Mouse (Mus musculus) heart, postnatal 0 days (tissue): ENCODE results near the gene Hoxa11. TPM values are rescaled to one million over a fixed set of nuclear protein-coding genes. Genes with fewer than 3 reads are reported as not detected.

ENCODE experiments used
- ATAC-seq: fragments of 200-750 bp; cut with Nextera tagmentation; 2 replicates; pipeline ENCODE4 v1.8.0; 2017; ENCODE audit warnings: low read depth, moderate number of reproducible peaks, moderate library complexity; ENCODE audit not compliant: insufficient read depth
- DNase-seq: peaks from one replicate; pipeline ENCODE4 v3.0.0-alpha.2; 2016; ENCODE audit warnings: low spot score
- H3K27ac ChIP-seq: fragments of 300-500 bp; sonication (generic); 2 replicates; pipeline ENCODE4 v1.5.1; 2014; ENCODE audit warnings: low read depth, mild to moderate bottlenecking
- H3K27me3 ChIP-seq: fragments of 300-500 bp; sonication (generic); 2 replicates; pipeline ENCODE4 v1.6.1; 2014; ENCODE audit warnings: low read length, mixed read lengths; ENCODE audit not compliant: control insufficient read depth, insufficient read depth
- H3K36me3 ChIP-seq: fragments of 300-500 bp; sonication (generic); replicated peaks from 2 replicates; pipeline ENCODE4 v1.6.1; 2014; ENCODE audit warnings: low read length, mixed read lengths; ENCODE audit not compliant: control insufficient read depth, insufficient read depth
- H3K4me1 ChIP-seq: fragments of 300-500 bp; sonication (generic); 2 replicates; pipeline ENCODE4 v1.6.1; 2014; ENCODE audit warnings: antibody characterized with exemption; ENCODE audit not compliant: control insufficient read depth, insufficient read depth
- H3K4me2 ChIP-seq: fragments of 300-500 bp; sonication (generic); 2 replicates; pipeline ENCODE4 v1.6.1; 2014; ENCODE audit warnings: low read depth, mild to moderate bottlenecking, low read length, moderate library complexity
- H3K4me3 ChIP-seq: fragments of 300-500 bp; sonication (generic); 2 replicates; pipeline ENCODE4 v1.5.1; 2014; ENCODE audit warnings: low read depth, low read length
- H3K9ac ChIP-seq: fragments of 300-500 bp; sonication (generic); replicated peaks from 2 replicates; pipeline ENCODE4 v1.6.1; 2014; ENCODE audit warnings: low read depth, low read length, mixed read lengths
- H3K9me3 ChIP-seq: fragments of 300-500 bp; sonication (generic); replicated peaks from 2 replicates; pipeline ENCODE4 v1.6.1; 2016; ENCODE audit warnings: low read length; ENCODE audit not compliant: control insufficient read depth
- CTCF ChIP-seq: IDR thresholded peaks from 2 replicates; pipeline ENCODE4 v1.5.1; 2016; ENCODE audit warnings: antibody characterized with exemption, control low read depth, low read depth
- EP300 ChIP-seq: IDR thresholded peaks from 2 replicates; pipeline ENCODE4 v1.6.1; 2016; ENCODE audit warnings: antibody characterized with exemption, low read depth
- WGBS: fragments of 180-500 bp; shearing (Covaris S2); extraction: QIAGEN DNeasy Blood & Tissue Kit; methylation state at CpG from one replicate; pipeline ENCODE4 v1.1.7; 2014; 5-methylcytosine and 5-hydroxymethylcytosine counted together
- polyA plus RNA-seq: library from polyadenylated mRNA; unstranded; fragments of >200 nt; fragmentation: Nextera tagmentation; extraction: Ambion mirVana; gene quantifications from 2 replicates; pipeline ENCODE4 v1.2.1, GENCODE M21; 2015
- total RNA-seq: library from RNA; depleted of rRNA; stranded (reverse); fragments of >200 nt; gene quantifications from 2 replicates; pipeline ENCODE4 v1.2.3, GENCODE M21; 2014; ENCODE audit warnings: low replicate concordance

The Hoxa11 gene
- total and polyA plus RNA-seq, 2 experiments from 2014 or later = 0.11 TPM; not detected in 1

GRCm38 (mm10) chr6:52267691-52268090 is 22.1 kb upstream of the Hoxa11 start:
- no peak for DNase-seq
- Histone ChIP-seq H3K27ac (no peak overlapping the region), H3K9ac (no peak overlapping the region), H3K4me3 (no peak overlapping the region), H3K27me3 (peaks cover 98% of the 10 kb centered on the region), H3K36me3 (no peaks in the 10 kb centered on the region), H3K9me3 (no peaks in the 10 kb centered on the region), H3K4me2 (no peak overlapping the region), H3K4me1 (no peaks in the 10 kb centered on the region)
- TF ChIP-seq EP300 (no peak), CTCF (no peak)
- 9% methylated on average over 3 of the region's 3 CpGs for WGBS
- ATAC-seq = no peak

- Histone ChIP-seq H3K4me1 (no peaks in the 10 kb centered on the region), H3K4me3 (no peak overlapping the region), H3K9me3 (no peaks in the 10 kb centered on the region), H3K9ac (no peak overlapping the region), H3K27ac (no peak overlapping the region), H3K4me2 (no peak overlapping the region), H3K27me3 (peaks cover 98% of the 10 kb centered on the region), H3K36me3 (no peaks in the 10 kb centered on the region)
- ATAC-seq (no peak), DNase-seq (no peak)
- 22% methylated on average over 5 of the region's 5 CpGs for WGBS
- TF ChIP-seq EP300 (no peak), CTCF (no peak)
Observed at GRCm38 (mm10) chr6:52267221-52267620, 21.6 kb upstream of the Hoxa11 start.

- DNase-seq (no peak), ATAC-seq (no peak)
- no peaks in the 10 kb centered on the region for H3K4me1 ChIP-seq
- peaks cover 99% of the 10 kb centered on the region for H3K27me3 ChIP-seq
- TF ChIP-seq CTCF = no peak
- TF ChIP-seq EP300 = no peak
- H3K9me3 ChIP-seq = no peaks in the 10 kb centered on the region
- WGBS = 3% methylated on average over 9 of the region's 9 CpGs
- H3K4me3 ChIP-seq = no peak overlapping the region
- H3K36me3 ChIP-seq = no peaks in the 10 kb centered on the region
- no peak overlapping the region for H3K9ac ChIP-seq
- H3K4me2 ChIP-seq = no peak overlapping the region
- no peak overlapping the region for H3K27ac ChIP-seq
Observed at GRCm38 (mm10) chr6:52266666-52266985, 21.0 kb upstream of the Hoxa11 start.

- Histone ChIP-seq H3K27me3 (peaks cover 99% of the 10 kb centered on the region), H3K9me3 (no peaks in the 10 kb centered on the region), H3K4me1 (no peaks in the 10 kb centered on the region), H3K36me3 (no peaks in the 10 kb centered on the region), H3K27ac (no peak overlapping the region), H3K4me2 (no peak overlapping the region), H3K9ac (no peak overlapping the region), H3K4me3 (no peak overlapping the region)
- DNase-seq (no peak), ATAC-seq (no peak)
- 2% methylated on average over 19 of the region's 19 CpGs for WGBS
- TF ChIP-seq CTCF (no peak), EP300 (no peak)
Observed at GRCm38 (mm10) chr6:52265913-52266665, 20.5 kb upstream of the Hoxa11 start.

- Histone ChIP-seq H3K9me3 (no peaks in the 10 kb centered on the region), H3K27ac (no peak overlapping the region), H3K36me3 (no peaks in the 10 kb centered on the region), H3K9ac (no peak overlapping the region), H3K4me1 (peaks cover 5% of the 10 kb centered on the region; the same call in 1 of the 2 replicates), H3K4me3 (no peak overlapping the region), H3K27me3 (peaks cover 99% of the 10 kb centered on the region), H3K4me2 (no peak overlapping the region)
- DNase-seq = no peak
- ATAC-seq = no peak
- TF ChIP-seq EP300 (no peak), CTCF (no peak)
- WGBS = 4% methylated on average over 18 of the region's 18 CpGs
Observed at GRCm38 (mm10) chr6:52265306-52265912, 19.8 kb upstream of the Hoxa11 start.
